Mouse (Mus musculus): ENCODE data around the gene Akr1e1.
"Not testable (repeated sequence)": the region's sequence is repeated elsewhere in the genome, so short reads cannot be mapped to it uniquely, and the experiment has no call there.

The Akr1e1 gene

GRCm38 (mm10) chr13:4608961-4609409 lies at the start of gene Akr1e1:
Akr1e1 (minus strand) TSS chr13:4609174.
- peak; percentile 90 for DNase-seq

DNA sequence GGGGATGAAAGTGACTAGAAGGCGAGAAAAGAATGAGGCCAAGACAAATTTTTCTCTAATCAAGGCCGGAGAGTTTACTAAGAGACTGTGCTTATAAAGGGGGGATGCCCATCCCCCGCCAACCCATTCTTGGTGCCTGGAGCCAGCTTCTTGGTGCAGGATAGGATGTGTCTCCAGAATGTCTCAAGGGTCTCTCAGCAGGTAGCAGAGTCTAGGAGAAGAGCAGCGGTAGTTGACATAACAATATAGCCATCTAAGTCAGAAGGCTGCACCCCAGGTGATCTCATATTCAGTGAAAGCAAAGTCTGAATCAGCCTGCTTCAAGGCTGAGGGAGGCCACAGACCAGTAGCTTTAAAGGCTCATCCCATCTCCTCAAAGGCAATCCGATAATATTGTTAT lies 49.4 kb upstream of the Akr1e1 start:
- DNase-seq, result no peak

DNA sequence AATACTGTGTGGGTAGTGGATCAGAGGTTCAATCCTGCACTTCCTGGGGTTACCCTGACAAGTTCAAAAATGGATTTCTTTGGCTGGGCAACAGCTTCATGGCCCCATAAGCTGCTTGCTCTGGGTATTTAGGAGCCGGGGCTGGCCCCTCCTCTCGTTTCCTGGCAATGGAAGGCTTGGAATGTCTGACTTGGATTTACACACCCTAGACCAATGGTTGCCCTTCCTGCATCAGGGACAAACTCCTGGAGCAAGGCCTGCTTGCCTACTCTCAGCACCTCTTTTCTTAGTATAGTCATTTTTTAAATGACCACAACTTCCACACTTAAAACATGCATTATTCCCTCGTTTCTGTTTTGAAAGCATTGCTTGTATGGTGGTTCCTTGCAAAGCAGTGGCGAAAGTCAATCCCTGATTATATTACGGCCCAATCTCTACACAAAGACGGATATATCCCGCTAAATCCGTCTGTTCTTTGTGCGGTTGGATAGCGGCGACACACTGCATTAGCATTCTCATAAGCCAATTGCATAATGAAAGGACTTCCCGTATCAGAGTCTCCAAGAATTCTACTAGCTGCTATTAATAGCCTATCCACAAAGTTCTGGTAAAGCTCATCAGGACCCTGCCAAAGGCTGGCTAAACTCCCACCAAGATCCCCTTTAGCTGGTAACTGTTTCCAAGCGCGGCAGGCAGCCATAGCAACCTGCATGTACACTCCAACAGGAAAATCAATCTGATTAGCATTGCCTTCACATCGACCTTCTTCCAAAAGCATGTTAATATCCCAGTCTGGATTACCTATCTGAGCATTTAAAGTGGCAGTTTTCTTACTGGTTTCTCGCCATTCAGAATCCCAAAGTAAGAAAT lies 47.5 kb upstream of the Akr1e1 start:
- no peak for DNase-seq

- no peak for DNase-seq
Observed at GRCm38 (mm10) chr13:4650190-4650589, 41.2 kb upstream of the Akr1e1 start.

DNA sequence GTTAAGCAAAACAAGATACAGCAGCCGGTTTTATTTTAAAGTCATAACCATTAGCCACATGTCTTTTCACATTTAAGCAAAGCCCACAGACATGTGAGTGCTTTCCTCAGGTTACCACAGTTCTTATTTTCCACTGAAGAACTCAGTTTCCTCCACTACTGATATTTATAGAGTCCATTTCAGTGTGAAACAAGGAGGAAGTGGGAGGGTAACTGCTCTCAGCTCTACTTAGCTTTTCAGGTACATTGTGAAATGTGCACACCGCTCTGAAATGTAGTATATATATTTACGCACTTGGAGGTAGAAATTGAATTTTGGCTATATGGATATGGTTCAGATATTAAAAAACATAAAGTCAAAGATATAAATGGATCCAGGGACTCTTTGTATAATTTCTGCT lies 36.3 kb upstream of the Akr1e1 start:
- no peak for DNase-seq

GRCm38 (mm10) chr13:4610902-4611301 lies 1.9 kb upstream of the Akr1e1 start:
- no peak for DNase-seq

DNA sequence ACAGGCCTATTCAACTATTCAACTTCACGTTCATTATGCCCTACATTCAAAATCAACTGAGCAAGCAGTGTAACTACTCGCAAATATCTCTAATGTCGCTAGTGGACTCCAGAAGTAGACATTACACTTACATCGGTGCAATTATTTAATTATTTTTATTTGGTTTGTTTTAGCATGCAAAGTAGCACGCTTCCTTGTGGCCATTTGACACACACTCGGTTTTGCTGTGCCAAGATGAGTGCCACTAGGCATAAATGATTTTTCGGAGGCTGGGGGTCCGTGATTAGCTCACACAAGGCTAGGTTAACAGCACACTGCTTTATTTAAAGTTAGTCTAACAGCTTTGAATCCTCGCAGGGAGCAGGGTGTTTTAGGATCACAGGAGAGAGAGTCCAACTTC lies 444 bp downstream of the Akr1e1 start:
- DNase-seq, result no peak

DNA sequence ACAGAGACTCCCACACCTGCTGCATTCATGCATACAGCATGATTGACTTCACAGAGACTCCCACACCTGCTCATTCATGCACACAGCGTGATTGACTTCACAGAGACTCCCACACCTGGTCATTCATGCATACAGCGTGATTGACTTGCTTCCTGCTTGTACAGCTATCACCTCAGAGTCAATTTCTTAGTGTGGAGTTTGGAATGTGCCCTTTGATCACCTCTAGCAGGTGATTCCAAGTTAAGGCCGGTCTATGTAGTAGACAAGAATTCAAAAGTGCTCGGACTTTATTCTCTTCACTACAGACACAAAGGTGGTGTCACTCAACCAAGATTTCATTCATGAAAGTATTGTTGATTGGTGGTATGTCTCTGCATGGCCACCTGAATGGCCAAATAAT lies 2.2 kb downstream of the Akr1e1 start:
- DNase-seq, result no peak

GRCm38 (mm10) chr13:4603431-4603830 lies 5.5 kb downstream of the Akr1e1 start:
- DNase-seq, result not testable (repeated sequence)

- DNase-seq, result no peak
Observed at GRCm38 (mm10) chr13:4576921-4577320, 32.1 kb downstream of the Akr1e1 start.

- no peak for DNase-seq
Observed at GRCm38 (mm10) chr13:4573871-4574270, 35.1 kb downstream of the Akr1e1 start, which contains the start of gene Akr1c21. Akr1c21 (plus strand) TSS chr13:4574075.

GRCm38 (mm10) chr13:4565996-4566395 lies 43.0 kb downstream of the Akr1e1 start:
- DNase-seq, result no peak

DNA sequence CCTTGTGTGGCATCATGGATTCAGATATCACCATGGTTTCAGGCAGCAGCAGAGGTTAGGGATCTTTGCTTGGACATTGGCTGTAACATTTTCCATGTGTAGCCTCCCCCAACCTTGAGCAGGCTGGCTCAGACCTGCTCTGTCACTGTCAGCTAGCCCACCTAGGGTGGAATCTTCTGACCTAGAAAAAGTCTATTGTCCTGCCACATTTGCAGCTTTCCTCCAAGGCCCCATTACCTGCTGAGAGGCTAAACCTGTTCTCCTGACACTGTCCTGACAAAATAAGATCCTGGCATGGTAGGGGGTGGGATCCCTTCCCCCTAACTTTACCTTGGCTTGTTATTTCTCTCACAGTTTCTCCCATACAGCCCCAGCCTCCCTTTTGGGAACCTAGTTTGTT lies 48.5 kb downstream of the Akr1e1 start:
- no peak for DNase-seq

DNA sequence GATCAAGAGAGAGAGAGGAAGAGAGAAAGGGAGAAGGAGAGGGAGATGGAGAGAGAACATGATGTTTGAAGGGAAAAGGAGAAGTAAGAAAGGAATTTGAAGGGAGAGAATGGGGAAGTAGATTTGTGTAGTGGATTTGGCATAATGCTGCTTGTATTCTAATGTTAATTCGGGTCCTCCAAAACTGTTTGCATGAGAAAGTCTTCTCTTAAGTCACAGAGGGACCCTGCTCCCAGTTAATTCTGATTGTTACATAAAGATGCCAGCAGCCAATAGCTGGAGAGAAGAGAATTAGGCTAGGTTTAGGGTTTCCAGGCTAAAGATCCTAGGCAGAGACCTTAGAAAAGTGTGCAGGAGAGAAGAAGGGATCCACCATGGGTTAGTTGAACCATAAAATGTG lies 49.8 kb downstream of the Akr1e1 start:
- no peak for DNase-seq

All from right cerebral cortex, postnatal 25 days (tissue).